Mouse (Mus musculus) adrenal gland, adult 2 months (tissue): ENCODE data around the gene Gm3417. TPM values are rescaled to one million over a fixed set of nuclear protein-coding genes. Genes with fewer than 3 reads are reported as not detected.
A peak's percentile ranks its signal among the peaks of the same experiment; 100 is the strongest.
"Not testable (repeated sequence)": the region's sequence is repeated elsewhere in the genome, so short reads cannot be mapped to it uniquely, and the experiment has no call there.

Source experiments
- DNase-seq: peaks from one replicate; pipeline ENCODE4 v3.0.0; 2021
- long read RNA-seq: library from polyadenylated mRNA; stranded (forward); transcript quantifications from one replicate; pipeline ENCODE4 v2.0.0, GENCODE M21; 2021
- polyA plus RNA-seq: library from polyadenylated mRNA; depleted of rRNA; stranded (reverse); fragments of >200 nt; gene quantifications from 2 replicates; pipeline ENCODE4 v1.2.3, GENCODE M21; 2012; rRNA removed
- total RNA-seq, 2 experiments: library from RNA; stranded (reverse); gene quantifications; 2 replicates each; pipeline ENCODE4 v1.2.3; 2021

Gm3417 gene
- not detected for total RNA-seq
- polyA plus RNA-seq, result 2.5 TPM in 1 of 2 replicates, not detected in the other
- long read RNA-seq, partial matches to known transcripts, result 0 of 1 reads
- long read RNA-seq, other reads (novel, unspliced or antisense), result 0 of 1 reads

- not testable (repeated sequence) for DNase-seq
These were observed at the start of gene Gm3417, which contains the start of gene 9030025P20Rik for GRCm38 (mm10) chr17:14978362-14979038. Gene Gm3417, minus strand, starts transcription at chr17:14978790. Gene 9030025P20Rik, plus strand, starts transcription at chr17:14978468.

- not testable (repeated sequence) for DNase-seq
These were observed 46.9 kb upstream of the Gm3417 start for GRCm38 (mm10) chr17:15025513-15025912.

DNA sequence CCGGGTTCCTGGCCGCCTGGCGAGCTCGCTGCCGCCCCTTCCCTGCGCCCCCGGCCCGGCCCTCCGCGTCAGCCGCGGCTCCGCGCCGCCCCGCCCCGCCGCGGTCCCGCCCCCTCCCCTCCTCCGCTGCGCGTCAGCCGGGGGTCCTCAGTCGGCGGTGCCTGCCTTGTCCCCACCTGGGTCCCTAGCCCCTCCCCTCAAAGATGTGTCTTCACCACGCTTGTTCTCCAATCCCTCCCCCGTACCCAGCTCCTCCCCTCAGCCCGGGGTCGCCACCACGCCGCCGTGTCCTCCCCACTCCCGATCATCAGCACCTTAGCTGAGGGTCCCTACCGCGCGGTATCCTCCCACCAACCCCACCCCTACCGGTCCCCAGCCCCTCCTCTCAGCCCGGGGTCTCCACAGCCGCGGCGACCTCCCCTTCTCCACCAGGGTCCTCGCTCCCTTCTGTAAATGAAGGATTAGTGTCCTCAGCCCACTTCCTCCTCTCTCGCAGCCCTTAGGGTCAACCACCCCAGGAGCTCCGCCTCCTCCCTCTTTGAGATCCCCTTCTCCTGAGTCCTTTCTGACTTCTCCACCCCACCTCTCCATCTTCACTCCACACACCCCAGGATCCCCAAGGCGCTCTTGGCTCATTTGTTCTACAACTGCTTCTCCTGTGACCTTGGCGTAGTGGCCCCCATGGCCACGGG lies 46.1 kb upstream of the Gm3417 start:
- not testable (repeated sequence) for DNase-seq

- not testable (repeated sequence) for DNase-seq
These were observed 45.4 kb upstream of the Gm3417 start for GRCm38 (mm10) chr17:15023878-15024492.

- DNase-seq, result peak; percentile 15
These were observed 43.1 kb upstream of the Gm3417 start for GRCm38 (mm10) chr17:15021503-15022220.

DNA sequence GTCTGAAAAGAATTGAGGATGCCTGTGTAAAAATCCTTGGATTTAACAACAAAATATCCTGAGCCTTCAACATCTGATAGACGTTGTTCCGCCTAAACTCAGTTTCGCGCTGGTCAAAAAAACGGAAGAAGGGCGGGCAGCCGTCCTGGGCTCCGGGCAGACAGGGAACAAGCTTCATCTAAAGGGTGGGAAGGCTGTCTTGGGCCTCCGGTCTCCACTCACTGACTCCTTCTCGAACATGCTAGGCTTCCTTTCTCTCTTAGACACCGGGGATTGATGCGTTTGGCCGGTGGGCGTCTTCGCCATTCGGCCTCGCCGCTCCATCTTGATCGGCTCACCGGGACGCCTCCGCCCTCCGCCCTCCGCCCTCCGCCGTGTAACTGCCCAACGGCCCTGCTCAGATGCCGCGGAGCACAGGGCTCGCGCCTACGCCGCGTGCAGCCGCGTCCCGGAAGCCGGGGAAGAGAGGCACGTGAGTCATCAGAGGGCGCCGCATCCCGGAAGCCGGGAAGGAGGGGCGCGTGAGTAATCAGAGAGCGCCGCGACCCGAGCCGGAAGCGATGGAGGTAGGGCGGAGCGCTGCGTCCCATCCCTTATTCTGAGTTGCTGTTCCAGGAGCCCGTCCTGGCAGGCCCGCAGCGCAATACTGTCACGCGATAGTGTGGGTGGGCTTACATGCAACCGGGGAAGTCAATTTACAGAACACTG lies 31.3 kb upstream of the Gm3417 start, which contains the start of gene Gm3435:
Gm3435 (plus strand) TSS at position 471 of the 708 bp plus-strand sequence.
- not testable (repeated sequence) for DNase-seq

GRCm38 (mm10) chr17:15009088-15009487 lies 30.5 kb upstream of the Gm3417 start:
- not testable (repeated sequence) for DNase-seq

DNA sequence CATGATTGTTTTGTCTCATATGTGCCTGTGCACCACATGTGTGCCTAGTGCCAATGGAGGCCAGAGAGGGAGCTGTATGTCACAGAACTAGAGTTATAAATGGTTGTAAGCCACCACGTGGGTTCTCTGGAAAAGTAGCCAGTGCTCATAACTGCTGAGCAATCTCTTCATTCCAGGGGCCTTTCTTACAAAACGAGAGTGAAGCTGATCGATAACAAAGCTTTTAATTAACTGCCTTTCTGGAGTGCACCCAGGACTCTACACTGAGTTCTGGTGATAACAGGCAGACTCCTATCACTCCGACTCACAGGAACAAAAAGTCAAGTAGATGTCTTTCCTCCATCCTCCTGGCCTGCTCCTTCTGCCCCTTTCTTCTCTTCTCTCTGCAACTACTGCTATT lies 21.5 kb upstream of the Gm3417 start:
- DNase-seq, result not testable (repeated sequence)

GRCm38 (mm10) chr17:14994140-14994539 lies 15.6 kb upstream of the Gm3417 start:
- not testable (repeated sequence) for DNase-seq

GRCm38 (mm10) chr17:14993139-14993832 lies 14.7 kb upstream of the Gm3417 start:
- not testable (repeated sequence) for DNase-seq

DNA sequence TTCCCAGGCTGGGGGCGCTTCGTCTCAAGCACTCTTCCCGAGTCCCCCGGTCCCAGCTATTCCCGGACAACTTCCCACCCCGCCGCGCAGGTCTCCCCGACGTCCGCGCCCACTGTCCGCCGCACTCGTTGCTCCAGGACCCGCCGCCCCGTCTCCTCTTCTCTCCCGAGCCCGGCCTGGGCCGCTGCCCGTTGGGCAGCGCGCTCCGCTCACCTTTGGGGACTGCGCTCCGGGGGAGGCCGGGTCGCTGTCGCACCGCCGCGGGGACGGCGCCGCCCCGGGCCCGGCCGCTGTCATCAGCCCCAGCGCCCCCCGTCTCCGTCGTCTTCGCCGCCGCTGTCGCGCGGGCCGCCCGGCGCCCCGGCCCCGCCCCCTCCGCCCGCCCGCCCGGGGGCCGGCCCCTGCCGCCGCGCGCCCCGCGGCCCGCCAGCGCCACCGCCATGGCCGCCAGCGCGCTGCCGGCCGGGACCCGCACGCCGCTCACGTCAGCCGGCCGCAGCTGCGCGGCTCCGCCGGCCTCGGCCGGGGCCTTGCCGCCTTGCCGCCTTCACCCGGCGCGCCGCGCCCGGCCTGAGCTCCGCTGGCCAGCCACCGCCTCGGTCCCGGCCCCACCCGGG lies 14.0 kb upstream of the Gm3417 start:
- DNase-seq, result not testable (repeated sequence)

GRCm38 (mm10) chr17:14990116-14990702 lies 11.6 kb upstream of the Gm3417 start:
- DNase-seq, result not testable (repeated sequence)

DNA sequence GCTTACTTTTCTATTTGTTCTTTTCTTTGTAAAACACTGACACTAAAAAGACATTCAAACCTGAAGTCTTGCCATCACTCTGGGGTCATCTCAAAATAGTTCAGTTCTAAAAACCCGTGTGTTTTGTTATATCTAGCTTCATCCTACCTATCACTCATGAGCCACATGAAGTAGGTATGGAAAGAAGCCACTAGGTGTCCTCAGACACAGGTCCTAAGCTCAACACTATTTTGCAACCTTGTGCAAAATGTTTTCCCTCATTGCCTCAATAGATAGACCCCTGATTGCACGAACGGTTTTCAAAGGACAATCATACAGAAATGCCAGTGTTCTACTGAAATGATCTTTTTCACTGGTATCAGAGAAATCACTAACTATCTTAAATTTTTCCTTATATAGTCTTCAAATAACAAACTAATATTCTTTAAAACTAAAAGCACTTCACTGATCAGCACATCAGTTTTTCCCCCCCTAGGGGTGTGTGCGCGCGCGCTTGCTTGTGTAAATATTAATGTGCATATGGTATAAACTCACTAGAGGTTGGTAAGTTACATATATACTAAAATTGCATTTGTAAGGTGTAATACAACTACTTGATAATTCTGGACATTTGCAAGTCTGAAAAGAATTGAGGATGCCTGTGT lies 750 bp downstream of the Gm3417 start:
- not testable (repeated sequence) for DNase-seq

DNA sequence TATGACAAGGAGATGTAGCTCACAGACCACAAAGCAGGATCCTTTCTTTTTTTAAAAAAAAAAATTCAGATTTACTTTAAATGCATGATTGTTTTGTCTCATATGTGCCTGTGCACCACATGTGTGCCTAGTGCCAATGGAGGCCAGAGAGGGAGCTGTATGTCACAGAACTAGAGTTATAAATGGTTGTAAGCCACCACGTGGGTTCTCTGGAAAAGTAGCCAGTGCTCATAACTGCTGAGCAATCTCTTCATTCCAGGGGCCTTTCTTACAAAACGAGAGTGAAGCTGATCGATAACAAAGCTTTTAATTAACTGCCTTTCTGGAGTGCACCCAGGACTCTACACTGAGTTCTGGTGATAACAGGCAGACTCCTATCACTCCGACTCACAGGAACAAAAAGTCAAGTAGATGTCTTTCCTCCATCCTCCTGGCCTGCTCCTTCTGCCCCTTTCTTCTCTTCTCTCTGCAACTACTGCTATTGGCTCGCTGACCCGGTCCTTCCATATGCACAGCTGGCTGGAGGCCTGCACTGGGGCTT lies 10.1 kb downstream of the Gm3417 start:
- DNase-seq, result not testable (repeated sequence)

GRCm38 (mm10) chr17:14961557-14962154 lies 16.9 kb downstream of the Gm3417 start:
- DNase-seq, result not testable (repeated sequence)

DNA sequence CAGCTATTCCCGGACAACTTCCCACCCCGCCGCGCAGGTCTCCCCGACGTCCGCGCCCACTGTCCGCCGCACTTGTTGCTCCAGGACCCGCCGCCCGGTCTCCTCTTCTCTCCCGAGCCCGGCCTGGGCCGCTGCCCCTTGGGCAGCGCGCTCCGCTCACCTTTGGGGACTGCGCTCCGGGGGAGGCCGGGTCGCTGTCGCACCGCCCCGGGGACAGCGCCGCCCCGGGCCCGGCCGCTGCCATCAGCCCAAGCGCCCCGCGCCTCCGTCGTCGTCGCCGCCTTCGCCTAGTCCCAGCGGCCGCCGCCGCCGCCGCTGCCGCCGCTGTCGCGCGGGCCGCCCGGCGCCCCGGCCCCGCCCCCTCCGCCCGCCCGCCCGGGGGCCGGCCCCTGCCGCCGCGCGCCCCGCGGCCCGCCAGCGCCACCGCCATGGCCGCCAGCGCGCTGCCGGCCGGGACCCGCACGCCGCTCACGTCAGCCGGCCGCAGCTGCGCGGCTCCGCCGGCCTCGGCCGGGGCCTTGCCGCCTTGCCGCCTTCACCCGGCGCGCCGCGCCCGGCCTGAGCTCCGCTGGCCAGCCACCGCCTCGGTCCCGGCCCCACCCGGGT lies 17.5 kb downstream of the Gm3417 start, which contains the start of gene Phf10:
Phf10 (minus strand) TSS at position 323 of the 606 bp plus-strand sequence.
- DNase-seq, result peak; percentile 75

GRCm38 (mm10) chr17:14960520-14960919 lies 18.1 kb downstream of the Gm3417 start:
- no peak for DNase-seq

GRCm38 (mm10) chr17:14959979-14960378 lies 18.6 kb downstream of the Gm3417 start:
- DNase-seq, result no peak
